Mouse (Mus musculus): ENCODE data around the gene Cdk6. TPM values are rescaled to one million over a fixed set of nuclear protein-coding genes. Genes with fewer than 3 reads are reported as not detected.
"Not testable (repeated sequence)": the region's sequence is repeated elsewhere in the genome, so short reads cannot be mapped to it uniquely, and the experiment has no call there.

Gene Cdk6
- polyA plus RNA-seq, 1 experiment from 2014 or later, result 17.2 TPM

DNA sequence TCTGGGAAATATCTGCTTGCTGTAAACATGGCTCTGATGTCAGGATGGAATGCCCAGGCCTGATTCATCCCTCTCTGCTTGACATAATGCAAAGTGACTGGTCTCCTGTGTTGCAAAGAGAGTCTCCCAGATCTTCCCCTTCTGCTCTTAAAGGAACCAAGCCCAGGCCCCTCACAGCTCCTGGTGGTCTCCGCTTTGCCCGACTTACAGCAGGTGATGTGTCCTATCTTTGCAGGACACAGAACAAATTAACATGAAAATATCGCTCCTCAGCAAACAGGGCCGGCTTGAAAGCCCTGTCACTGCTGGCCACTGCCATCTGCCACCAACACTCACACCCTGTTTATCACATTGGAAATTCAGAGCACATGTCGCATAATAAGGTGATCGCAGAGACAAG, 53.7 kb downstream of the Cdk6 start:
- peak; percentile 73 for ATAC-seq
- 31% methylated on average over 6 of the region's 6 CpGs for WGBS

DNA sequence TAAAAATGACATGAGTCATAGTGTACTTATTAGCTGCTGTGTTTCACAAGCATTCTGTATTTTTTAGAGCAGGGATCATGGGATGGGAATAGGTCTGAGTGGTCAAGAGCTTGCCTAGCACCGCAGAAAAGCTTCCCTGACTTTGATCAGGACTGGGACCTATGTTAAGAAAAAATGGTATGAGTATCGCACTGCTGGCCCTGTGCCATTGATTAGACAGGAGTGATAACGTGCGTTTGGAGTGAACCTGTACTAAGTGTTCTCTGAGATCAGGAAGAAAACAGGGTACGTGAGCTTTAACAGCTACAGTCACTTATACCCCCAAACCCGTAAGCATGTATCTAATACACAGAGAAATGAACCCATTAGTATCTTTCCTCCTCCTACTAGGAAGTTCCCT, 54.9 kb downstream of the Cdk6 start:
- H3K9me3 ChIP-seq (replicated peaks; ENCODE audit: control insufficient read depth, low read length), result no peaks in the 10 kb centered on the region
- H3K36me3 ChIP-seq (ENCODE audit: control insufficient read depth, insufficient read depth, low read length), result 0 out of 2 replicates have a peak, but pooled peaks cover under 1% of the 10 kb centered on the region
- peaks cover 23% of the 10 kb centered on the region for H3K4me1 ChIP-seq (ENCODE audit: control insufficient read depth, insufficient read depth, low read length)
- no peaks in the 10 kb centered on the region for H3K27me3 ChIP-seq (replicated peaks; ENCODE audit: control insufficient read depth, insufficient read depth, low read length)
- H3K4me2 ChIP-seq (ENCODE audit: low read length), result no peak overlapping the region
- H3K9ac ChIP-seq (ENCODE audit: low read length), result no peak overlapping the region
- no peak overlapping the region for H3K4me3 ChIP-seq (ENCODE audit: low read depth, low read length)
- WGBS, result 67% methylated on average over 6 of the region's 6 CpGs
- ATAC-seq, result no peak
- H3K27ac ChIP-seq (ENCODE audit: low read depth, low read length), result no peak overlapping the region
- DNase-seq (ENCODE audit: low spot score), result no peak

More for the DNA sequence above, 53.7 kb downstream of the Cdk6 start:
- Histone ChIP-seq H3K27me3 (replicated peaks; ENCODE audit: control insufficient read depth, insufficient read depth, low read length) (no peaks in the 10 kb centered on the region), H3K36me3 (ENCODE audit: control insufficient read depth, insufficient read depth, low read length) (0 out of 2 replicates have a peak, but pooled peaks cover 2% of the 10 kb centered on the region), H3K9me3 (replicated peaks; ENCODE audit: control insufficient read depth, low read length) (no peaks in the 10 kb centered on the region), H3K4me3 (ENCODE audit: low read depth, low read length) (no peak overlapping the region), H3K4me2 (ENCODE audit: low read length) (no peak overlapping the region), H3K27ac (ENCODE audit: low read depth, low read length) (peak overlapping the region; percentile 60; the same call in 1 of the 2 replicates), H3K9ac (ENCODE audit: low read length) (no peak overlapping the region), H3K4me1 (ENCODE audit: control insufficient read depth, insufficient read depth, low read length) (peaks cover 20% of the 10 kb centered on the region)
- DNase-seq (ENCODE audit: low spot score), result peak; percentile 68

- DNase-seq (ENCODE audit: low spot score) (no peak), ATAC-seq (no peak)
- Histone ChIP-seq H3K9ac (ENCODE audit: low read length) (no peak overlapping the region), H3K27ac (ENCODE audit: low read depth, low read length) (no peak overlapping the region), H3K4me2 (ENCODE audit: low read length) (no peak overlapping the region), H3K9me3 (replicated peaks; ENCODE audit: control insufficient read depth, low read length) (no peaks in the 10 kb centered on the region), H3K4me3 (ENCODE audit: low read depth, low read length) (no peak overlapping the region), H3K4me1 (ENCODE audit: control insufficient read depth, insufficient read depth, low read length) (peaks cover 23% of the 10 kb centered on the region), H3K27me3 (replicated peaks; ENCODE audit: control insufficient read depth, insufficient read depth, low read length) (no peaks in the 10 kb centered on the region), H3K36me3 (ENCODE audit: control insufficient read depth, insufficient read depth, low read length) (no peaks in the 10 kb centered on the region)
- 74% methylated on average over 11 of the region's 11 CpGs for WGBS
Measured at GRCm38 (mm10) chr5:3396910-3397575, 55.8 kb downstream of the Cdk6 start.

GRCm38 (mm10) chr5:3399784-3400494, 58.7 kb downstream of the Cdk6 start:
- Histone ChIP-seq H3K9ac (ENCODE audit: low read length) (no peak overlapping the region), H3K9me3 (replicated peaks; ENCODE audit: control insufficient read depth, low read length) (no peaks in the 10 kb centered on the region), H3K4me1 (ENCODE audit: control insufficient read depth, insufficient read depth, low read length) (peaks cover 16% of the 10 kb centered on the region), H3K27ac (ENCODE audit: low read depth, low read length) (peak overlapping the region; percentile 23; the same call in 1 of the 2 replicates), H3K27me3 (replicated peaks; ENCODE audit: control insufficient read depth, insufficient read depth, low read length) (no peaks in the 10 kb centered on the region), H3K36me3 (ENCODE audit: control insufficient read depth, insufficient read depth, low read length) (no peaks in the 10 kb centered on the region), H3K4me3 (ENCODE audit: low read depth, low read length) (no peak overlapping the region), H3K4me2 (ENCODE audit: low read length) (no peak overlapping the region)
- DNase-seq (ENCODE audit: low spot score) (peak; percentile 64), ATAC-seq (peak; percentile 70)
- 12% methylated on average over 7 of the region's 7 CpGs for WGBS

- no peaks in the 10 kb centered on the region for H3K36me3 ChIP-seq (ENCODE audit: control insufficient read depth, insufficient read depth, low read length)
- ATAC-seq (peak; percentile 72), DNase-seq (ENCODE audit: low spot score) (peak; percentile 84)
Measured at GRCm38 (mm10) chr5:3405102-3405501, 63.8 kb downstream of the Cdk6 start.

DNA sequence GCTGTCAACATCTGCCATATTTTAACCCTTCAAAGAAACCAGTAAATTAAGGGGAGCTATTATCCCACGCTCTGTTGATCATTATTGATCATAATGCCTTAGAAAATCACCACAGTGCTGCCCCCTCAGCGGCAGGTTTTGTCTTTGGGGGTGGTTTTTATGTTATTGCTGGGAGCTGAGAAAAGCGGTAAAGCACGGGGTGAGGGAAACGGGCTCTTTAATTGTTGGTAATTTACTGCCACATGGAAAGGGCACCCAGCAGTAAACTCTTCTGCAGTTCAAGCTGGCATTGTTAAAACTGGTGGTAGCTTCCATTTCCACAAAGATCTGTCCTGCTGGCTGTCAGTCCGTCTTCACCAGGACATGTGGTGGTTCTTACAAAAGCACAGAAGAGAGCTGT, 64.2 kb downstream of the Cdk6 start:
- WGBS, result 18% methylated on average over 6 of the region's 6 CpGs
- DNase-seq (ENCODE audit: low spot score) (no peak), ATAC-seq (peak; percentile 67)

More at GRCm38 (mm10) chr5:3405102-3405501, 63.8 kb downstream of the Cdk6 start:
- WGBS, result 13% methylated on average over 6 of the region's 6 CpGs
- no peak overlapping the region for H3K4me3 ChIP-seq (ENCODE audit: low read depth, low read length)
- H3K9me3 ChIP-seq (replicated peaks; ENCODE audit: control insufficient read depth, low read length), result no peaks in the 10 kb centered on the region
- H3K4me2 ChIP-seq (ENCODE audit: low read length), result no peak overlapping the region
- peaks cover 7% of the 10 kb centered on the region for H3K4me1 ChIP-seq (ENCODE audit: control insufficient read depth, insufficient read depth, low read length)
- no peaks in the 10 kb centered on the region for H3K27me3 ChIP-seq (replicated peaks; ENCODE audit: control insufficient read depth, insufficient read depth, low read length)
- no peak overlapping the region for H3K9ac ChIP-seq (ENCODE audit: low read length)
- H3K27ac ChIP-seq (ENCODE audit: low read depth, low read length), result no peak overlapping the region; the same call in 1 of the 2 replicates

DNA sequence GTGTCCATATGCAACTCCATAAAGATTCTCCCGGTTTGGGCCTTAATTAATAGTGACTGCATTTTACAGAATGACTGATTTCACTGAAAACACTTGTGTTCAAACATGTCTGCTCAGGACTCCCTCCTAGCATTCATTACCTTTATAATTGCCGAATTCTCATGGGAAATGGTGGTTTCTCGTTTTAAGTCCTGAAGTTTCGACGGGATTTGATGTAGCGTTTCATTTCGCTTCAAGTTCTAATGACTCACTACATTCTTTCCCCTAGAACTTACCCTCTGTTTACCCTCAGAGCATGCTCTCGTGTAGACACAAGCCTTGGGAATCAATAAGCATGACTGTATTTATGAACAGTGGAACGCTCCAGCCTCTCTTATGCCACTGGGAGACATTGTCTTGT, 66.6 kb downstream of the Cdk6 start:
- H3K36me3 ChIP-seq (ENCODE audit: control insufficient read depth, insufficient read depth, low read length), result no peaks in the 10 kb centered on the region
- no peak overlapping the region for H3K4me3 ChIP-seq (ENCODE audit: low read depth, low read length)
- H3K9ac ChIP-seq (ENCODE audit: low read length), result no peak overlapping the region
- no peak overlapping the region for H3K27ac ChIP-seq (ENCODE audit: low read depth, low read length)
- WGBS, result 77% methylated on average over 9 of the region's 9 CpGs
- DNase-seq (ENCODE audit: low spot score), result no peak
- no peak for ATAC-seq
- no peak overlapping the region for H3K4me2 ChIP-seq (ENCODE audit: low read length)
- no peaks in the 10 kb centered on the region for H3K27me3 ChIP-seq (replicated peaks; ENCODE audit: control insufficient read depth, insufficient read depth, low read length)
- H3K9me3 ChIP-seq (replicated peaks; ENCODE audit: control insufficient read depth, low read length), result no peaks in the 10 kb centered on the region
- peaks cover 5% of the 10 kb centered on the region; the same call in 1 of the 2 replicates for H3K4me1 ChIP-seq (ENCODE audit: control insufficient read depth, insufficient read depth, low read length)

More for the DNA sequence above, 64.2 kb downstream of the Cdk6 start:
- H3K4me3 ChIP-seq (ENCODE audit: low read depth, low read length), result no peak overlapping the region
- H3K27me3 ChIP-seq (replicated peaks; ENCODE audit: control insufficient read depth, insufficient read depth, low read length), result no peaks in the 10 kb centered on the region
- no peak overlapping the region for H3K4me2 ChIP-seq (ENCODE audit: low read length)
- no peaks in the 10 kb centered on the region for H3K36me3 ChIP-seq (ENCODE audit: control insufficient read depth, insufficient read depth, low read length)
- H3K27ac ChIP-seq (ENCODE audit: low read depth, low read length), result no peak overlapping the region
- H3K9ac ChIP-seq (ENCODE audit: low read length), result no peak overlapping the region
- H3K9me3 ChIP-seq (replicated peaks; ENCODE audit: control insufficient read depth, low read length), result no peaks in the 10 kb centered on the region
- H3K4me1 ChIP-seq (ENCODE audit: control insufficient read depth, insufficient read depth, low read length), result peaks cover 5% of the 10 kb centered on the region; the same call in 1 of the 2 replicates

- H3K27ac ChIP-seq (ENCODE audit: low read depth, low read length); H3K4me3 ChIP-seq (ENCODE audit: low read depth, low read length); H3K9ac ChIP-seq (ENCODE audit: low read length); H3K27me3 ChIP-seq (replicated peaks; ENCODE audit: control insufficient read depth, insufficient read depth, low read length); H3K36me3 ChIP-seq (ENCODE audit: control insufficient read depth, insufficient read depth, low read length); H3K4me1 ChIP-seq (ENCODE audit: control insufficient read depth, insufficient read depth, low read length); H3K4me2 ChIP-seq (ENCODE audit: low read length); DNase-seq (ENCODE audit: low spot score); H3K9me3 ChIP-seq (replicated peaks; ENCODE audit: control insufficient read depth, low read length); ATAC-seq: not testable (repeated sequence)
- WGBS, result 94% methylated on average over 1 of the region's 1 CpGs
Measured at GRCm38 (mm10) chr5:3418183-3418582, 76.9 kb downstream of the Cdk6 start.

Measured in forebrain, embryonic 14.5 days (tissue).